Comparison of ENCODE assay signal across 25 mouse cellular contexts in genomic region chr3:56126674-56127073, GRCm38 (mm10). TPM values are rescaled to one million over a fixed set of nuclear protein-coding genes. Genes with fewer than 3 reads are reported as not detected.
DNase-seq lines count a peak whose midpoint lies in the region; ATAC-seq and TF ChIP-seq lines count a peak whose summit lies in the region.
"Had no signal": no experiment of that assay in that cellular context is flagged by ENCODE, and none has a peak within 500 bp of the region (broad histone marks: within the 10 kb centered on the region; RNA-seq: fewer than 3 reads in every experiment).

No protein-coding gene starts in this region.

- CTCF ChIA-PET in Patski (lab: Charles Lee), result interaction anchor here (1.2 kb wide), 1 partner anchor 9 kb away, joined by 4 read pairs; no protein-coding TSS in a partner anchor

- H3K4me2 ChIP-seq in myocyte (ENCODE audit: low read depth), result peak overlapping the region; percentile 36
- H3K4me2 ChIP-seq: embryonic facial prominence, embryonic 12.5 days; hindbrain, embryonic 12.5 days; kidney, embryonic 15.5 days; midbrain, embryonic 12.5 days; neural tube, embryonic 13.5 days had no signal

- no peak overlapping the region for H3K4me3 ChIP-seq in myocyte
- H3K4me3 ChIP-seq: embryonic facial prominence, embryonic 12.5 days; hindbrain, embryonic 12.5 days; kidney, embryonic 15.5 days; megakaryocyte, embryonic 14.5 days; midbrain, embryonic 12.5 days; neural tube, embryonic 13.5 days had no signal

- POLR2A ChIA-PET in Patski (lab: Charles Lee), result no interaction called here

- H3K36me3 ChIP-seq in myocyte (ENCODE audit: control insufficient read depth, insufficient read depth), result no peaks in the 10 kb centered on the region
- H3K36me3 ChIP-seq: hindbrain, embryonic 12.5 days had no signal

- no peak overlapping the region for H3ac ChIP-seq in myocyte (ENCODE audit: control insufficient read depth, insufficient read length)

- TF ChIP-seq POLR2A in myocyte (IDR thresholded peaks at IDR 0.05; ENCODE audit: insufficient read length, low read depth), result no peak

- in situ Hi-C loops in Patski (cut with MboI; ENCODE audit: low pct_unique_long_range_greater_than_20kb), result no loop called here

- peak; percentile 81 for ATAC-seq in Patski
- ATAC-seq: forebrain, embryonic 16.5 days; hindbrain, postnatal 0 days; intestine, embryonic 16.5 days had no signal

- peak; percentile 31 for DNase-seq in kidney, adult 9 months
- DNase-seq in kidney, postnatal 4 days, result no peak
- peak; percentile 6 for DNase-seq in lung, postnatal 25 days (ENCODE audit: low spot score)
- no peak for DNase-seq in lung, postnatal 10 days
- DNase-seq in Patski (ENCODE audit: low read depth, low spot score), result peak; percentile 31
- DNase-seq in thymus, postnatal 10 days (ENCODE audit: low spot score in 2 of 2), result no peak
- DNase-seq in frontal cortex, adult 2 months (ENCODE audit: extremely low spot score in 1 of 2, low spot score in 1 of 2), result no peak
- DNase-seq: adrenal gland, postnatal 14 days; cerebellum, adult 11-12 months; cerebellum, adult 9-11 months; embryo, embryonic 11 days; gastrocnemius, postnatal 10 days; heart, postnatal 14 days; liver; thymus, postnatal 14 days had no signal

- H3K27me3 ChIP-seq in Patski (no peaks in the 10 kb centered on the region), myocyte (ENCODE audit: control insufficient read depth, insufficient read depth, insufficient read length) (no peaks in the 10 kb centered on the region)
- H3K27me3 ChIP-seq: embryonic facial prominence, embryonic 12.5 days; hindbrain, embryonic 12.5 days; kidney, embryonic 15.5 days; megakaryocyte, embryonic 14.5 days; midbrain, embryonic 12.5 days; neural tube, embryonic 13.5 days had no signal

- TF ChIP-seq CTCF in Patski (IDR thresholded peaks at IDR 0.05), result peak; percentile 27

- no peaks in the 10 kb centered on the region for H3K79me2 ChIP-seq in myocyte (ENCODE audit: control insufficient read depth, insufficient read depth)

TF ChIP-seq in myocyte, 11 proteins besides CTCF, POLR2A, EP300 and RAD21:
- no peak for TF ChIP-seq TCF3 (IDR thresholded peaks at IDR 0.05; ENCODE audit: insufficient read length, low read depth)
- TF ChIP-seq POLR2AphosphoS2 (IDR thresholded peaks at IDR 0.05; ENCODE audit: insufficient read length, low read depth), result no peak
- TF ChIP-seq MYOD1 (IDR thresholded peaks at IDR 0.05; ENCODE audit: control insufficient read depth in 1 of 3, insufficient read length in 2 of 3, low read depth in 2 of 3), result peak in 2 of 3 experiments; percentile 32 to 80

RNA-seq across cellular contexts. Expression of gene Nbea, which starts 56.8 kb away (rescaled TPM):
- polyA plus RNA-seq in Patski (2021) (33.6 TPM), myocyte (2012; fragmentation: generic; extraction: Trizol) (3.6 TPM)
- 111 and 119 TPM in 2 replicates for polyA plus RNA-seq in frontal cortex, adult 2 months (2012; rRNA removed)

Comparison
In these comparisons a context has a peak if more than half of its experiments do, and no peak if none do; other contexts are left out.
1. DNase-seq: peak in kidney, adult 9 months (single experiment), lung, postnatal 25 days (single experiment) and Patski (single experiment); none in kidney, postnatal 4 days (0 of 2), lung, postnatal 10 days (single experiment), thymus, postnatal 10 days (0 of 2) and frontal cortex, adult 2 months (0 of 2).